In the genomic region with DNA sequence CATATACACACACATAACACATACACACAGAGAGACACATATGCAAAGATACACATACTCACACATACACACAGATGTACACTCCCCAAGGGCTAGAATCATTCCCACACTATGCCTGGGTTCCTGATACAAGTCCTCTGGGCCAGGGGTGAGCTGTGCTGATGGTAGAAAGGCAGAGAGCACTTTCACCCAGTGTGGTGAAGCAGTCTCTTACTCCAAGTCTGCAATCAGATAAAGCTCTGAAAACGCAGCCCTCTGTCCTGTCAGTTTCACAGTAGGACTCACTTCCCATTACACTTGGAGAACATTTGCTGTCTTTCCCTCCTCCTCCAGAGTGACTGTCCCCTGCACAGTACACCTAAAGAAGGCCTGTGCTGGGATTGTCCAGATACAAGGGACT, we compare ENCODE assay signal across 33 mouse cellular contexts. TPM values are rescaled to one million over a fixed set of nuclear protein-coding genes. Genes with fewer than 3 reads are reported as not detected.
"Had no signal": no experiment of that assay in that cellular context is flagged by ENCODE, and none has a peak within 500 bp of the region (broad histone marks: within the 10 kb centered on the region; RNA-seq: fewer than 3 reads in every experiment).

No protein-coding gene starts in this region.

- H3K27me3 ChIP-seq: limb, embryonic 12.5 days; limb, embryonic 13.5 days; limb, embryonic 15.5 days; liver, embryonic 12.5 days; liver, embryonic 15.5 days; lung, embryonic 15.5 days; midbrain, embryonic 12.5 days; midbrain, embryonic 13.5 days; midbrain, embryonic 15.5 days; neural tube, embryonic 12.5 days; neural tube, embryonic 13.5 days had no signal

- H3K27ac ChIP-seq: limb, embryonic 10.5 days; limb, embryonic 12.5 days; limb, embryonic 13.5 days; limb, embryonic 15.5 days; liver, embryonic 12.5 days; liver, embryonic 13.5 days; liver, embryonic 14.5 days; liver, embryonic 15.5 days; lung, embryonic 15.5 days; macrophage; midbrain, embryonic 10.5 days; midbrain, embryonic 12.5 days; midbrain, embryonic 13.5 days; midbrain, embryonic 15.5 days; neural tube, embryonic 12.5 days; neural tube, embryonic 13.5 days had no signal

- DNase-seq: left cerebral cortex, postnatal 4 days; liver; liver, embryonic 13.5 days; liver, postnatal 0 days; lung, adult 18-20 months; lung, adult 2 months; lung, embryonic 14.5 days; lung, postnatal 10 days; lung, postnatal 36 days; lung, postnatal 4 days; midbrain, embryonic 14.5 days had no signal

- ATAC-seq: liver, embryonic 12.5 days; liver, postnatal 0 days; lung, postnatal 0 days; midbrain, embryonic 13.5 days; midbrain, embryonic 15.5 days; midbrain, embryonic 16.5 days had no signal

- H3K4me2 ChIP-seq: limb, embryonic 12.5 days; limb, embryonic 13.5 days; limb, embryonic 15.5 days; liver, embryonic 11.5 days; liver, embryonic 12.5 days; liver, embryonic 13.5 days; liver, embryonic 15.5 days; lung, embryonic 14.5 days; lung, embryonic 15.5 days; midbrain, embryonic 11.5 days; midbrain, embryonic 12.5 days; midbrain, embryonic 13.5 days; midbrain, embryonic 15.5 days; neural tube, embryonic 12.5 days; neural tube, embryonic 13.5 days had no signal

- H3K9me3 ChIP-seq: limb, embryonic 10.5 days; limb, embryonic 12.5 days; limb, embryonic 13.5 days; limb, embryonic 15.5 days; liver, embryonic 12.5 days; liver, embryonic 13.5 days; liver, embryonic 15.5 days; lung, embryonic 15.5 days; megakaryocyte, embryonic 14.5 days; midbrain, embryonic 10.5 days; midbrain, embryonic 12.5 days; midbrain, embryonic 13.5 days; midbrain, embryonic 15.5 days; neural tube, embryonic 12.5 days; neural tube, embryonic 13.5 days had no signal

- H3K4me1 ChIP-seq: limb, embryonic 12.5 days; neural tube, embryonic 12.5 days; neural tube, embryonic 13.5 days had no signal

- H3K36me3 ChIP-seq: limb, embryonic 10.5 days; limb, embryonic 12.5 days; limb, embryonic 13.5 days; limb, embryonic 15.5 days; lung, embryonic 15.5 days; midbrain, embryonic 10.5 days; midbrain, embryonic 12.5 days; midbrain, embryonic 13.5 days; midbrain, embryonic 15.5 days; neural tube, embryonic 12.5 days; neural tube, embryonic 13.5 days had no signal

- H3K9ac ChIP-seq: limb, embryonic 12.5 days; limb, embryonic 13.5 days; limb, embryonic 15.5 days; liver, embryonic 12.5 days; liver, embryonic 13.5 days; liver, embryonic 14.5 days; liver, embryonic 15.5 days; liver, postnatal 0 days; lung, embryonic 14.5 days; lung, embryonic 15.5 days; midbrain, embryonic 12.5 days; midbrain, embryonic 13.5 days; midbrain, embryonic 15.5 days; neural tube, embryonic 12.5 days; neural tube, embryonic 13.5 days had no signal

- H3K4me3 ChIP-seq: limb, embryonic 10.5 days; limb, embryonic 12.5 days; limb, embryonic 13.5 days; limb, embryonic 15.5 days; liver, embryonic 12.5 days; liver, embryonic 13.5 days; liver, embryonic 15.5 days; lung, embryonic 15.5 days; megakaryocyte, embryonic 14.5 days; midbrain, embryonic 10.5 days; midbrain, embryonic 12.5 days; midbrain, embryonic 13.5 days; midbrain, embryonic 15.5 days; myocyte; neural tube, embryonic 12.5 days; neural tube, embryonic 13.5 days had no signal

RNA-seq across cellular contexts. Expression of a gene that starts 20.6 kb away (rescaled TPM):
- total RNA-seq: monocyte, adult 5-6 weeks had no signal
